Mouse (Mus musculus): Measurements from ENCODE around the gene Atp6v0e2. TPM values are rescaled to one million over a fixed set of nuclear protein-coding genes. Genes with fewer than 3 reads are reported as not detected.

The Atp6v0e2 gene
- total and polyA plus RNA-seq, 3 experiments: not detected

Other genes with a start within 250 kb of the Atp6v0e2 start
- gene Krba1, start 142.0 kb upstream of the Atp6v0e2 start, total RNA-seq (2012; rRNA removed): 8.1 and 9.8 TPM in 2 replicates
- 2.9 and 3.2 TPM in 2 replicates for gene Krba1, start 142.0 kb upstream of the Atp6v0e2 start, total RNA-seq (2014; rRNA removed)
- 12.7 and 13.4 TPM in 2 replicates for gene Krba1, start 142.0 kb upstream of the Atp6v0e2 start, polyA plus RNA-seq (2012; ENCODE audit: insufficient read length, low read depth)
- 1.6 and 2.1 TPM in 2 replicates for gene Zfp467, start 91.8 kb upstream of the Atp6v0e2 start, total RNA-seq (2012; rRNA removed)
- 1.1 and 1.4 TPM in 2 replicates for gene Zfp467, start 91.8 kb upstream of the Atp6v0e2 start, total RNA-seq (2014; rRNA removed)
- gene Zfp467, start 91.8 kb upstream of the Atp6v0e2 start, polyA plus RNA-seq (2012; ENCODE audit: insufficient read length, low read depth): 4.7 and 5.9 TPM in 2 replicates
- 0.13 and 0.42 TPM in 2 replicates for gene Sspo, start 89.4 kb upstream of the Atp6v0e2 start, total RNA-seq (2012; rRNA removed)
- gene Sspo, start 89.4 kb upstream of the Atp6v0e2 start, total RNA-seq (2014; rRNA removed): 0.08 and 0.11 TPM in 2 replicates
- gene Sspo, start 89.4 kb upstream of the Atp6v0e2 start, polyA plus RNA-seq (2012; ENCODE audit: insufficient read length, low read depth): 0.17 and 0.18 TPM in 2 replicates
- 8.1 and 13.7 TPM in 2 replicates for gene Lrrc61, start 17.2 kb downstream of the Atp6v0e2 start, total RNA-seq (2012; rRNA removed)
- 3.8 and 5.6 TPM in 2 replicates for gene Lrrc61, start 17.2 kb downstream of the Atp6v0e2 start, total RNA-seq (2014; rRNA removed)
- 9.4 and 14.2 TPM in 2 replicates for gene Lrrc61, start 17.2 kb downstream of the Atp6v0e2 start, polyA plus RNA-seq (2012; ENCODE audit: insufficient read length, low read depth)
- gene Rarres2, start 35.2 kb downstream of the Atp6v0e2 start, total RNA-seq (2012; rRNA removed): 0.46 and 0.72 TPM in 2 replicates
- not detected in 2 replicates for gene Rarres2, start 35.2 kb downstream of the Atp6v0e2 start, total RNA-seq (2014; rRNA removed)
- not detected in 2 replicates for gene Rarres2, start 35.2 kb downstream of the Atp6v0e2 start, polyA plus RNA-seq (2012; ENCODE audit: insufficient read length, low read depth)
- gene Gm45021, start 52.0 kb downstream of the Atp6v0e2 start, total RNA-seq (2012; rRNA removed): not detected in 2 replicates
- gene Gm45021, start 52.0 kb downstream of the Atp6v0e2 start, total RNA-seq (2014; rRNA removed): not detected in 2 replicates
- not detected in 2 replicates for gene Gm45021, start 52.0 kb downstream of the Atp6v0e2 start, polyA plus RNA-seq (2012; ENCODE audit: insufficient read length, low read depth)
- 23.6 and 28.0 TPM in 2 replicates for gene Repin1, start 56.3 kb downstream of the Atp6v0e2 start, total RNA-seq (2012; rRNA removed)
- gene Repin1, start 56.3 kb downstream of the Atp6v0e2 start, total RNA-seq (2014; rRNA removed): 11.5 and 12.8 TPM in 2 replicates
- 9.7 and 10.7 TPM in 2 replicates for gene Repin1, start 56.3 kb downstream of the Atp6v0e2 start, polyA plus RNA-seq (2012; ENCODE audit: insufficient read length, low read depth)
- gene Gm44965, start 56.3 kb downstream of the Atp6v0e2 start, total RNA-seq (2012; rRNA removed): not detected in 2 replicates
- gene Gm44965, start 56.3 kb downstream of the Atp6v0e2 start, total RNA-seq (2014; rRNA removed): not detected in 2 replicates
- not detected in 2 replicates for gene Gm44965, start 56.3 kb downstream of the Atp6v0e2 start, polyA plus RNA-seq (2012; ENCODE audit: insufficient read length, low read depth)
- gene Zfp775, start 64.4 kb downstream of the Atp6v0e2 start, total RNA-seq (2012; rRNA removed): 4.7 and 6.5 TPM in 2 replicates
- 2.6 and 3.2 TPM in 2 replicates for gene Zfp775, start 64.4 kb downstream of the Atp6v0e2 start, total RNA-seq (2014; rRNA removed)
- 3.3 and 3.5 TPM in 2 replicates for gene Zfp775, start 64.4 kb downstream of the Atp6v0e2 start, polyA plus RNA-seq (2012; ENCODE audit: insufficient read length, low read depth)
- gene AI854703, start 89.1 kb downstream of the Atp6v0e2 start, total RNA-seq (2012; rRNA removed): 3.5 and 5.3 TPM in 2 replicates
- gene AI854703, start 89.1 kb downstream of the Atp6v0e2 start, total RNA-seq (2014; rRNA removed): 2.1 TPM in 2 replicates
- gene AI854703, start 89.1 kb downstream of the Atp6v0e2 start, polyA plus RNA-seq (2012; ENCODE audit: insufficient read length, low read depth): 3.1 and 4.8 TPM in 2 replicates
- gene Gimap8, start 109.6 kb downstream of the Atp6v0e2 start, total RNA-seq (2012; rRNA removed): 27.9 and 28.5 TPM in 2 replicates
- gene Gimap8, start 109.6 kb downstream of the Atp6v0e2 start, total RNA-seq (2014; rRNA removed): 27.5 and 36.8 TPM in 2 replicates
- 21.6 and 22.1 TPM in 2 replicates for gene Gimap8, start 109.6 kb downstream of the Atp6v0e2 start, polyA plus RNA-seq (2012; ENCODE audit: insufficient read length, low read depth)
- gene Gimap9, start 138.5 kb downstream of the Atp6v0e2 start, total RNA-seq (2012; rRNA removed): 31.0 and 38.5 TPM in 2 replicates
- 75.1 and 83.9 TPM in 2 replicates for gene Gimap9, start 138.5 kb downstream of the Atp6v0e2 start, total RNA-seq (2014; rRNA removed)
- gene Gimap9, start 138.5 kb downstream of the Atp6v0e2 start, polyA plus RNA-seq (2012; ENCODE audit: insufficient read length, low read depth): 43.4 and 46.1 TPM in 2 replicates
- gene Gimap4, start 146.9 kb downstream of the Atp6v0e2 start, total RNA-seq (2012; rRNA removed): 113 and 144 TPM in 2 replicates
- gene Gimap4, start 146.9 kb downstream of the Atp6v0e2 start, total RNA-seq (2014; rRNA removed): 264 and 316 TPM in 2 replicates
- gene Gimap4, start 146.9 kb downstream of the Atp6v0e2 start, polyA plus RNA-seq (2012; ENCODE audit: insufficient read length, low read depth): 203 and 274 TPM in 2 replicates
- 78.1 and 88.9 TPM in 2 replicates for gene Gimap6, start 170.6 kb downstream of the Atp6v0e2 start, total RNA-seq (2012; rRNA removed)
- gene Gimap6, start 170.6 kb downstream of the Atp6v0e2 start, total RNA-seq (2014; rRNA removed): 128 and 158 TPM in 2 replicates
- gene Gimap6, start 170.6 kb downstream of the Atp6v0e2 start, polyA plus RNA-seq (2012; ENCODE audit: insufficient read length, low read depth): 87.9 and 97.2 TPM in 2 replicates
- gene Gm28053, start 181.0 kb downstream of the Atp6v0e2 start, total RNA-seq (2012; rRNA removed): 10.0 and 12.0 TPM in 2 replicates
- gene Gm28053, start 181.0 kb downstream of the Atp6v0e2 start, total RNA-seq (2014; rRNA removed): 8.0 and 8.8 TPM in 2 replicates
- 22.7 and 46.9 TPM in 2 replicates for gene Gm28053, start 181.0 kb downstream of the Atp6v0e2 start, polyA plus RNA-seq (2012; ENCODE audit: insufficient read length, low read depth)
- gene Gimap7, start 181.0 kb downstream of the Atp6v0e2 start, total RNA-seq (2012; rRNA removed): 14.5 and 16.3 TPM in 2 replicates
- 4.2 and 4.3 TPM in 2 replicates for gene Gimap7, start 181.0 kb downstream of the Atp6v0e2 start, total RNA-seq (2014; rRNA removed)
- 7.0 and 7.1 TPM in 2 replicates for gene Gimap7, start 181.0 kb downstream of the Atp6v0e2 start, polyA plus RNA-seq (2012; ENCODE audit: insufficient read length, low read depth)
- 136 and 144 TPM in 2 replicates for gene Gimap1, start 201.4 kb downstream of the Atp6v0e2 start, total RNA-seq (2012; rRNA removed)
- 54.5 and 57.4 TPM in 2 replicates for gene Gimap1, start 201.4 kb downstream of the Atp6v0e2 start, total RNA-seq (2014; rRNA removed)
- 91.8 and 113 TPM in 2 replicates for gene Gimap1, start 201.4 kb downstream of the Atp6v0e2 start, polyA plus RNA-seq (2012; ENCODE audit: insufficient read length, low read depth)
- 82.1 and 82.3 TPM in 2 replicates for gene Gimap5, start 208.6 kb downstream of the Atp6v0e2 start, total RNA-seq (2012; rRNA removed)
- 74.6 and 77.6 TPM in 2 replicates for gene Gimap5, start 208.6 kb downstream of the Atp6v0e2 start, total RNA-seq (2014; rRNA removed)
- 56.9 and 59.6 TPM in 2 replicates for gene Gimap5, start 208.6 kb downstream of the Atp6v0e2 start, polyA plus RNA-seq (2012; ENCODE audit: insufficient read length, low read depth)
- gene Gimap3, start 233.2 kb downstream of the Atp6v0e2 start, total RNA-seq (2012; rRNA removed): 25.9 and 28.2 TPM in 2 replicates
- 10.8 and 11.6 TPM in 2 replicates for gene Gimap3, start 233.2 kb downstream of the Atp6v0e2 start, total RNA-seq (2014; rRNA removed)
- gene Gimap3, start 233.2 kb downstream of the Atp6v0e2 start, polyA plus RNA-seq (2012; ENCODE audit: insufficient read length, low read depth): 16.8 and 17.7 TPM in 2 replicates

Measured in CH12.LX (cell line).